Mouse (Mus musculus) midbrain, embryonic 10.5 days (tissue): ENCODE data around the gene Cd86. TPM values are rescaled to one million over a fixed set of nuclear protein-coding genes. Genes with fewer than 3 reads are reported as not detected.

ENCODE experiments used
- DNase-seq: peaks from one replicate; pipeline ENCODE4 v3.0.0-alpha.2; 2017; ENCODE audit warnings: low spot score
- H3K27ac ChIP-seq: fragments of 300-500 bp; sonication (generic); replicated peaks from 2 replicates; pipeline ENCODE4 v1.5.1; 2016; ENCODE audit warnings: mild to moderate bottlenecking
- H3K27me3 ChIP-seq: fragments of 300-500 bp; sonication (generic); 2 replicates; pipeline ENCODE4 v1.6.1; 2016; ENCODE audit warnings: low read depth, mild to moderate bottlenecking; ENCODE audit not compliant: poor library complexity, severe bottlenecking
- H3K36me3 ChIP-seq: fragments of 300-500 bp; sonication (generic); 2 replicates; pipeline ENCODE4 v1.6.1; 2016; ENCODE audit warnings: mild to moderate bottlenecking, moderate library complexity
- H3K4me1 ChIP-seq: fragments of 300-500 bp; sonication (generic); 2 replicates; pipeline ENCODE4 v1.6.1; 2016
- H3K4me3 ChIP-seq: fragments of 300-500 bp; sonication (generic); 2 replicates; pipeline ENCODE4 v1.5.1; 2016; ENCODE audit warnings: mild to moderate bottlenecking, moderate library complexity
- H3K9me3 ChIP-seq: fragments of 300-500 bp; sonication (generic); replicated peaks from 2 replicates; pipeline ENCODE4 v1.6.1; 2016; ENCODE audit warnings: mild to moderate bottlenecking
- WGBS: fragments of 180-500 bp; shearing (Covaris S2); methylation state at CpG from one replicate; pipeline ENCODE4 v1.1.7; 2016; 5-methylcytosine and 5-hydroxymethylcytosine counted together
- polyA plus RNA-seq: library from polyadenylated mRNA; unstranded; fragments of >200 nt; fragmentation: Nextera tagmentation; extraction: Ambion mirVana; gene quantifications from 2 replicates; pipeline ENCODE4 v1.2.1, GENCODE M21; 2016

Cd86 gene
- polyA plus RNA-seq, 1 experiment from 2014 or later = 0.42 TPM

- no peak for DNase-seq
- Histone ChIP-seq H3K4me1 (no peaks in the 10 kb centered on the region), H3K9me3 (no peaks in the 10 kb centered on the region), H3K4me3 (no peak overlapping the region), H3K36me3 (no peaks in the 10 kb centered on the region), H3K27ac (no peak overlapping the region), H3K27me3 (no peaks in the 10 kb centered on the region)
- 96% methylated on average over 3 of the region's 3 CpGs for WGBS
Observed at GRCm38 (mm10) chr16:36681829-36682228, 15.9 kb upstream of the Cd86 start.

GRCm38 (mm10) chr16:36675902-36676301 is 10.0 kb upstream of the Cd86 start:
- Histone ChIP-seq H3K27ac (no peak overlapping the region), H3K9me3 (no peaks in the 10 kb centered on the region), H3K36me3 (no peaks in the 10 kb centered on the region), H3K4me1 (no peaks in the 10 kb centered on the region), H3K27me3 (no peaks in the 10 kb centered on the region), H3K4me3 (no peak overlapping the region)
- 91% methylated on average over 2 of the region's 2 CpGs for WGBS
- DNase-seq = no peak

- Histone ChIP-seq H3K9me3 (no peaks in the 10 kb centered on the region), H3K4me3 (no peak overlapping the region), H3K36me3 (no peaks in the 10 kb centered on the region), H3K27ac (no peak overlapping the region), H3K4me1 (no peaks in the 10 kb centered on the region), H3K27me3 (no peaks in the 10 kb centered on the region)
- WGBS = 51% methylated on average over 2 of the region's 2 CpGs
- DNase-seq = no peak
Observed at GRCm38 (mm10) chr16:36675304-36675703, 9.4 kb upstream of the Cd86 start.

GRCm38 (mm10) chr16:36674457-36675204 is 8.8 kb upstream of the Cd86 start:
- no peaks in the 10 kb centered on the region for H3K27me3 ChIP-seq
- no peak for DNase-seq
- 72% methylated on average over 7 of the region's 7 CpGs for WGBS
- no peaks in the 10 kb centered on the region for H3K9me3 ChIP-seq
- H3K4me1 ChIP-seq = no peaks in the 10 kb centered on the region
- H3K36me3 ChIP-seq = no peaks in the 10 kb centered on the region
- no peak overlapping the region for H3K27ac ChIP-seq
- no peak overlapping the region for H3K4me3 ChIP-seq

GRCm38 (mm10) chr16:36673196-36673595 is 7.3 kb upstream of the Cd86 start:
- Histone ChIP-seq H3K27ac (no peak overlapping the region), H3K4me3 (no peak overlapping the region), H3K9me3 (no peaks in the 10 kb centered on the region), H3K36me3 (no peaks in the 10 kb centered on the region), H3K27me3 (no peaks in the 10 kb centered on the region), H3K4me1 (no peaks in the 10 kb centered on the region)
- DNase-seq = no peak
- 90% methylated on average over 4 of the region's 4 CpGs for WGBS

- no peak overlapping the region for H3K27ac ChIP-seq
- H3K4me3 ChIP-seq = no peak overlapping the region
- H3K36me3 ChIP-seq = no peaks in the 10 kb centered on the region
- no peaks in the 10 kb centered on the region for H3K4me1 ChIP-seq
- no peak for DNase-seq
- 88% methylated on average over 3 of the region's 3 CpGs for WGBS
- no peaks in the 10 kb centered on the region for H3K9me3 ChIP-seq
- no peaks in the 10 kb centered on the region for H3K27me3 ChIP-seq
Observed at GRCm38 (mm10) chr16:36670590-36670989, 4.7 kb upstream of the Cd86 start.

GRCm38 (mm10) chr16:36666448-36667017 is 652 bp upstream of the Cd86 start:
- Histone ChIP-seq H3K27me3 (no peaks in the 10 kb centered on the region), H3K9me3 (no peaks in the 10 kb centered on the region), H3K4me3 (no peak overlapping the region), H3K27ac (no peak overlapping the region), H3K36me3 (no peaks in the 10 kb centered on the region), H3K4me1 (no peaks in the 10 kb centered on the region)
- WGBS = 91% methylated on average over 10 of the region's 10 CpGs
- no peak for DNase-seq

GRCm38 (mm10) chr16:36663484-36663883 is 2.4 kb downstream of the Cd86 start:
- no peaks in the 10 kb centered on the region for H3K4me1 ChIP-seq
- no peaks in the 10 kb centered on the region; the same call in 1 of the 2 replicates for H3K9me3 ChIP-seq
- H3K27me3 ChIP-seq = no peaks in the 10 kb centered on the region
- whole genome bisulfite sequencing = 86% methylated on average over 5 of the region's 5 CpGs
- no peak overlapping the region for H3K4me3 ChIP-seq
- DNase-seq = no peak
- no peak overlapping the region for H3K27ac ChIP-seq
- H3K36me3 ChIP-seq = no peaks in the 10 kb centered on the region

- Histone ChIP-seq H3K27ac (no peak overlapping the region), H3K4me3 (no peak overlapping the region), H3K36me3 (no peaks in the 10 kb centered on the region), H3K27me3 (no peaks in the 10 kb centered on the region), H3K4me1 (no peaks in the 10 kb centered on the region), H3K9me3 (peaks cover 5% of the 10 kb centered on the region)
- DNase-seq = no peak
- 92% methylated on average over 10 of the region's 10 CpGs for WGBS
Observed at GRCm38 (mm10) chr16:36661330-36661729, 4.6 kb downstream of the Cd86 start.

- H3K36me3 ChIP-seq = no peaks in the 10 kb centered on the region
- no peaks in the 10 kb centered on the region for H3K4me1 ChIP-seq
- no peaks in the 10 kb centered on the region for H3K27me3 ChIP-seq
- no peak overlapping the region for H3K4me3 ChIP-seq
- WGBS = 87% methylated on average over 4 of the region's 4 CpGs
- no peak overlapping the region for H3K27ac ChIP-seq
- peaks cover 5% of the 10 kb centered on the region for H3K9me3 ChIP-seq
- no peak for DNase-seq
Observed at GRCm38 (mm10) chr16:36655910-36656309, 10.0 kb downstream of the Cd86 start.

- whole genome bisulfite sequencing = 87% methylated on average over 1 of the region's 1 CpGs
- no peak for DNase-seq
- Histone ChIP-seq H3K9me3 (peaks cover 5% of the 10 kb centered on the region), H3K36me3 (no peaks in the 10 kb centered on the region), H3K27me3 (no peaks in the 10 kb centered on the region), H3K4me1 (no peaks in the 10 kb centered on the region), H3K4me3 (no peak overlapping the region), H3K27ac (no peak overlapping the region)
Observed at GRCm38 (mm10) chr16:36655199-36655598, 10.7 kb downstream of the Cd86 start.

- Histone ChIP-seq H3K4me1 (peaks cover 7% of the 10 kb centered on the region), H3K27ac (no peak overlapping the region), H3K27me3 (no peaks in the 10 kb centered on the region), H3K4me3 (no peak overlapping the region), H3K36me3 (no peaks in the 10 kb centered on the region), H3K9me3 (no peaks in the 10 kb centered on the region)
- no peak for DNase-seq
- WGBS = 53% methylated on average over 6 of the region's 6 CpGs
Observed at GRCm38 (mm10) chr16:36651174-36651766, 14.6 kb downstream of the Cd86 start.

- Histone ChIP-seq H3K4me3 (no peak overlapping the region), H3K4me1 (peaks cover 7% of the 10 kb centered on the region), H3K9me3 (no peaks in the 10 kb centered on the region), H3K27ac (no peak overlapping the region), H3K27me3 (no peaks in the 10 kb centered on the region), H3K36me3 (no peaks in the 10 kb centered on the region)
- WGBS = 89% methylated on average over 4 of the region's 4 CpGs
- no peak for DNase-seq
Observed at GRCm38 (mm10) chr16:36650511-36650910, 15.4 kb downstream of the Cd86 start.
